Mouse (Mus musculus) adrenal gland, postnatal 4 days (tissue): ENCODE data around the gene Incenp. TPM values are rescaled to one million over a fixed set of nuclear protein-coding genes. Genes with fewer than 3 reads are reported as not detected.
"Not testable (repeated sequence)": the region's sequence is repeated elsewhere in the genome, so short reads cannot be mapped to it uniquely, and the experiment has no call there.

ENCODE experiments used
- DNase-seq, 2 experiments: peaks; one replicate each; pipeline ENCODE4 v3.0.0; 2021 to 2022; ENCODE audit warnings: low spot score in 2 of 2, mixed read lengths in 2 of 2
- microRNA-seq: library from miRNA; unstranded; fragments of <30 nt; microRNA quantifications from one replicate; pipeline ENCODE4 v1.2.0, GENCODE M21; 2021
- total RNA-seq, 2 experiments: library from RNA; stranded (reverse); gene quantifications; 2 replicates each; pipeline ENCODE4 v1.2.3; 2021

Gene Incenp
- total RNA-seq, 2 experiments from 2014 or later, result 69.3 to 69.9 TPM

- no peak for DNase-seq
These were observed 62.0 kb downstream of the Incenp start for GRCm38 (mm10) chr19:9837341-9837715.

- DNase-seq, result not testable (repeated sequence)
These were observed 62.6 kb downstream of the Incenp start for GRCm38 (mm10) chr19:9836581-9837340.

Small RNAs within 50 kb of the gene (microRNA-seq; reads per million reads assigned to microRNA genes)
- not detected for gene Gm22369
- gene Gm24484, result not detected

Other genes with a start within 250 kb of the Incenp start
- not detected for gene Scgb2a2, start 52.0 kb downstream of the Incenp start, total RNA-seq
- 1,000 to 10,000 TPM; 1,555 to 1,573 TPM for gene Fth1, start 81.0 kb upstream of the Incenp start, total RNA-seq
- 1 to 10 TPM in 1 of 2 experiments, under 1 TPM in 1; 0.71 to 2.2 TPM for gene Best1, start 102.1 kb upstream of the Incenp start, total RNA-seq
- 10 to 100 TPM; 21.8 to 23.9 TPM for gene Rab3il1, start 102.1 kb upstream of the Incenp start, total RNA-seq
- 10 to 100 TPM; 12.2 to 19.3 TPM for gene Fads3, start 142.0 kb upstream of the Incenp start, total RNA-seq
- 100 to 1,000 TPM; 385 to 397 TPM for gene Fads2, start 202.2 kb upstream of the Incenp start, total RNA-seq